Mouse (Mus musculus): Measurements from ENCODE around the gene Rnf222. TPM values are rescaled to one million over a fixed set of nuclear protein-coding genes. Genes with fewer than 3 reads are reported as not detected.
"Not testable (repeated sequence)": the region's sequence is repeated elsewhere in the genome, so short reads cannot be mapped to it uniquely, and the experiment has no call there.

Gene Rnf222
- total RNA-seq, 2 experiments from 2014 or later: 0.08 TPM; not detected in 1

DNA sequence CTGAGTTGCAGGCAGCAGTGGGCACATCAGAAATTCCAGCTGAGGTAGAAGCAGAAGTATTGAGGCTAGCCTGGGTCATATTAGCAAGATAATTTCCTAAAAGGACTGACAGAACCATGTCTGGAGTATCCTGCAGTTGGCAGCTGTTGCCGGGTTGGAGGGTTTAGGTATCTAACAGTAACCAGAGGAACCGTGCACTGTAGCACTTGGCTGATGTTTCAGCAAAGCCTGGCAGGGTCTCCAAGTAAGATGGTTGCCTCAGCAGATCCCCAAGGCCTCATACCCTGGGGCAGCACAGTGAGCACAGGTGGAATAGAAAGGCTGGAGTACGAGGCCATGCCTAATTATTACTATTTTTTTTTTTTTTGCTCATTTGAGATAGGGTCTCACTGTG, 16.8 kb downstream of the Rnf222 start:
- intact Hi-C loops (cut with DNase I): loop anchor here (5.0 kb wide), 2 partner anchors 37 to 132 kb away; no protein-coding TSS in a partner anchor
- no peak for DNase-seq (ENCODE audit: low spot score)

GRCm38 (mm10) chr11:68905665-68906460, 17.5 kb downstream of the Rnf222 start:
- DNase-seq (ENCODE audit: low spot score): no peak
- intact Hi-C loops (cut with DNase I): loop anchor here (5.0 kb wide), 2 partner anchors 36 to 131 kb away; no protein-coding TSS in a partner anchor

GRCm38 (mm10) chr11:68906461-68906790, 18.1 kb downstream of the Rnf222 start:
- intact Hi-C loops (cut with DNase I): loop anchor here (5.0 kb wide), 2 partner anchors 36 to 131 kb away; no protein-coding TSS in a partner anchor
- no peak for DNase-seq (ENCODE audit: low spot score)

GRCm38 (mm10) chr11:68907251-68907650, 18.9 kb downstream of the Rnf222 start:
- no peak for DNase-seq (ENCODE audit: low spot score)
- intact Hi-C loops (cut with DNase I): loop anchor here (5.0 kb wide), 2 partner anchors 35 to 130 kb away; no protein-coding TSS in a partner anchor

GRCm38 (mm10) chr11:68908846-68909503, 20.6 kb downstream of the Rnf222 start:
- no peak for DNase-seq (ENCODE audit: low spot score)
- intact Hi-C loops (cut with DNase I): loop anchor here (5.0 kb wide), 2 partner anchors 33 to 128 kb away; no protein-coding TSS in a partner anchor

DNA sequence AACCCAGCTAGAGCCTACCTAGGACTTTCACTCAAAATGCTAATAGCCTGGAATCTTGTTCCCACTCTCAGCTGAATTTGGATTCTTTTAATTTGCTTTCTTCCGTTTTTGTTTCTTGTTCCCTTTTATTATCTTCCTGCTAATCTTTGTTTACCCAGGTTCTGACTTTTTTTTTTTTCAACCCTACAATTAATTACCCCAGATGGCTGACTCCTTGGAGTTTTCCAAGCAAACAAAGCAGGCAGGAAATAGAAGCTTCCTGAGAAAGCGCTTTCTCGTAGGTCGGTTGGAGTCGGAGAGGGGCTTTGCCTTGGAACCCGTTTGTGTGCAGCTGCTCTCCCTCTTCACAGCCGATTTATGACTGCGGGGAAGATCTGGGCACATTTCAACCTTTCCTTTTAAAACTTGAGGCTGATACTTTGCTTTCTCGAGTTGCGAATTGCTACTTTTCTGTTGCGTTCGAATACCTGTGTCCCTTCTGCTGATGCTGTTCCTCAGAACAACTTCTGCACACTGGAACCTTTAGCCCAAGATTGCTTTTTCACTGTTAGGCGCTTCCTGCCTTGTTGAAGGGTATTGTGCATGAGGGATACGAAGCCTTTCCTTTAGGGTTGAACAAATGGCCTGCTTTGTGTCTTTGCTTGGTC, 23.3 kb downstream of the Rnf222 start:
- intact Hi-C loops (cut with DNase I): no loop called here
- DNase-seq (ENCODE audit: low spot score): no peak

DNA sequence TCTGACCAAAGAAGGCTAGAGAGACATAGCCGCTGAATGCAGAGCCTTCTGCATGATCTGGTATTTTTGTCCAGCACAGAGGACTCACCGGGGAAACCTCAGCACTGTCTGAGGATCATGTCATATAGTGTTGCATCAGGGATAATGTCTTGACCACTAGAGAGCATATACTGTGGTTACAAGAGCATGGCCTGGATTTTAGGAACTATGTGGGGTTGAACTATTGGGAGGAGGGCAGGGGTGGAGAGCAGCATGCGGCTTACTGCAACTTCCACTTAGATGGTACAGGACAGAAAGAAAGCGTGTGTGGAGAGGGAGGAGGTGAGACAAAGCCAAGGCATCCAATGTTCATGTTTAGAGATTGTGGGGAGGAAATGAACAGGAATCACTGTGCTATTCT, 26.2 kb downstream of the Rnf222 start:
- no peak for DNase-seq (ENCODE audit: low spot score)
- intact Hi-C loops (cut with DNase I): no loop called here

- intact Hi-C loops (cut with DNase I): no loop called here
Observed at GRCm38 (mm10) chr11:68923191-68923590, 34.8 kb downstream of the Rnf222 start.

DNA sequence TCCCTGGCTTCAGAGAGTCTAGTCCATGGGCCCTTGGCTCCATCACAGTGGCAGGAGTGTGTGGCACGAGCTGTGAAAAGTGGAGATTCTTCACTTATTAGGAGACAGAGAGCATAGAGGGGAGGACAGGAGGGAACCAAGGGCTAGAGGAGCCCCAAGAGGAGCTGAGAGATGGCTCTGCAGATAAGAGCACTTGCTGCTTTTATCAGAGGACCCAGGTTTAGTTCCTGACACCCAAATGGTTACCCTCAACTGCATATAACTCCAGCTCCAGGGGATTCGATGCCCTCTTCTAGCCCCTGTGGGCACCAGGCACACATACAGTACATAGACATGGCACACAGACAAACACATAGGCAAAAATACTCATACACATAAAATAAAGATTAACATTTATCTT, 36.4 kb downstream of the Rnf222 start:
- no peak for DNase-seq (ENCODE audit: low spot score)
- intact Hi-C loops (cut with DNase I): no loop called here

More at GRCm38 (mm10) chr11:68923191-68923590, 34.8 kb downstream of the Rnf222 start:
- no peak for DNase-seq (ENCODE audit: low spot score)

- intact Hi-C loops (cut with DNase I): no loop called here
- DNase-seq (ENCODE audit: low spot score): no peak
Observed at GRCm38 (mm10) chr11:68926981-68927380, 38.6 kb downstream of the Rnf222 start, which contains the start of gene Odf4. Gene Odf4, minus strand, starts transcription at chr11:68927081.

GRCm38 (mm10) chr11:68929947-68930346, 41.6 kb downstream of the Rnf222 start:
- DNase-seq (ENCODE audit: low spot score): no peak
- intact Hi-C loops (cut with DNase I): no loop called here

GRCm38 (mm10) chr11:68933885-68934507, 45.6 kb downstream of the Rnf222 start:
- intact Hi-C loops (cut with DNase I): no loop called here
- no peak for DNase-seq (ENCODE audit: low spot score)

- DNase-seq (ENCODE audit: low spot score); intact Hi-C loops (cut with DNase I): not testable (repeated sequence)
Observed at GRCm38 (mm10) chr11:68936951-68937350, 48.6 kb downstream of the Rnf222 start.

DNA sequence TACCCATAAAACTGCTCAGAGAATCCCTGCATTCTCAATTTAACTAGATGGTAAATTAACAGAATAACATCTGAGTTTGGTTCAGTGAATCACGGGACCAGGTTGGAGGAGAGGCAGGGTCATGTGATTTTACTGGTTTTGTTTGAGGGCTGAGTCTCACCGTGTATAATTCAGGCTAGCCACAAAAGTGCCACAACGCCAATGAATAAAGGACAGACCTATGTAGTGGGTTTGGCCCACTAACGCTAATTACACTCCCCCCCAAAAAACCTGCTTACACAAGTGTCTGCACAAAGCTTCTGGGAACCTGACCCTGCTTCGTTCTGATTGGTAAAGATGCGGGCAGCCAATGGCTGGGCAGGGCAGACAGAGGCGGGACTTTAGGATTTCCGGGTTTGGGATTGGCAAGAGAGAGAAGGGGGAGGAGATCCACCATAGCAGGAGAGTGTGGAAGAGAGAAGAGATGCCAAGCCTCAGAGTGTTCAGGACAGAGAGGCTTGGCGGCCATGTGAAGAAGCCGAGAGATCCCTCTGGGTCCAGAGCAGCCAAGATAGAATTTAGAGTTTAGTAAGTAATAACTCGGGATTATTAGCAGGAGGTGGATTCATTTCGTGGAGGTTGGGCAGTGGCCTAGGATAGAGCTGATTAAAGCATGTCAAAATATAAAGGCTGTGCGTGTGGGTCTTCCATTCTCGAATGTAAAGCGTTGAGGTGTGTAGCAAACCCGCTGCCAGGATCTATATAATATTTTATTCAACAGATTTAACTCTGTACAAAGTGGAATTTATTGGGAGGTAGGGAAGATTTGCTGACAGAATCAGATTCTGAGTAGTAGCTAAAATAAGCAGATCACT, 51.3 kb downstream of the Rnf222 start:
- DNase-seq (ENCODE audit: low spot score): peak; percentile 84
- intact Hi-C loops (cut with DNase I): loop anchor here (5.0 kb wide), 1 partner anchor 32 kb away; no protein-coding TSS in a partner anchor

DNA sequence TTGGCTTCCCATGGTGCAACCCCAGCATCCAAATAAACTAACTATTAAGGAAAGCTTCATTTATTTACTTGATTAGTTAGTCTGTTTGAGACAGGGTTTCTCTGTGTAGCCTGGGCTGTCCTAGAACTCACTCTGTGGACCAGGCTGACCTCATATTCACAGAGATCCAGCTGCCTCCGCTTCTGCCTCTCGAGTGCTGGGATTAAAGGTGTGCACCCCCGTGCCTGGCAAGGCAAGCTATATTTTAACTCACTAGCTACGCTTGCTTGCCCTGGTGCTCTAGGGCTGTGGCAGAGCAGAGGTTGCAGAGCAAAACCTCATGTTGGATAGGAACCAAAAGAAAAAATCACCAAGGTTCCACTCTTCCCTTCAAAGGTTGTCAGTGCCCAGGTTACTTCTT, 52.2 kb downstream of the Rnf222 start:
- DNase-seq (ENCODE audit: low spot score): no peak
- intact Hi-C loops (cut with DNase I): loop anchor here (5.0 kb wide), 1 partner anchor 33 kb away; no protein-coding TSS in a partner anchor

- intact Hi-C loops (cut with DNase I): loop anchor here (5.0 kb wide), 1 partner anchor 35 kb away; no protein-coding TSS in a partner anchor
- DNase-seq (ENCODE audit: low spot score): no peak
Observed at GRCm38 (mm10) chr11:68942731-68943130, 54.4 kb downstream of the Rnf222 start.

- intact Hi-C loops (cut with DNase I): no loop called here
- no peak for DNase-seq (ENCODE audit: low spot score)
Observed at GRCm38 (mm10) chr11:68945245-68945644, 56.9 kb downstream of the Rnf222 start.

Measured in heart, postnatal 25 days (tissue).